Mouse (Mus musculus) R1 (cell line): ENCODE measurements around the gene Pzp.

Source experiments
- DNase-seq: peaks from one replicate; pipeline ENCODE4 v3.0.0-alpha.2; 2018; ENCODE audit warnings: low read depth, low spot score

The Pzp gene

DNA sequence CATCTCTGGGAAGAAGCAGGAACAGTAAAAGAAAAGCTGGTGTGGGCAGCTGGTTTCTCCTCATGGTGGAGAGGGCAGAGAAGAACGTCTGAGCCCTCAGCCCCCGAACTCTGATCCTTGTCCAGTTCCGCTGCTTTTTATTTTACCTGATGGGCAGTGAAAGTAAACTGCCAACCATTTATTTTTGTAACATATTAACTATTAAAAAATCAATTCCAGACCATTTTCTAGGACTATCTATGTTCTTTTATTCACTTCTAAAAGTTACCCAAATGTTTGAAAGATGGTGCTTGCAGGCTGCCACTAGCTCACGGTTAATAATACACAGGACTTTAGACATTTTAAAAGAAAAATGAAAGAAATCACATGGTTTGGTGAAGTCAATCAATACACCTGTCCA is at the start of gene Pzp:
TSS of gene Pzp (minus strand) at position 120 of the 400 bp plus-strand sequence.
- no peak for DNase-seq

DNA sequence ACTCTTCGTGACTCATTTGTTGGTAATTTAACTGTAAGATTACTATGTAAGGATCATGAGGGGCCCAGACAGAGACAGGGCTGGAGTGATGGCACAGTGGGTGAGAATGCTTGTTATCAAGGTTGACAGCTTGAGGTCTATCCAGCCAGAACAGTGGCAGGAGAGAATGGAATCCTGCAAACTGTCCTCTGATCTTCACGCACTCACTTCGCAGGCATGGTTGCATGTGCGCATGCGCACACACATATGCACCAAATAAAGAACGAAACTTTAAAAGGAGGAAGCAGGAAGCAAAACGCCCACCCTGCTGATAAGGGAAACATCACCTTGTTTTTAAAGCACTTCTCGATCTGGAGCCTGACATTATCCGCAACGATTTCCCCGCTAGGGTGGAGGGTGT is 40.1 kb upstream of the Pzp start:
- DNase-seq: no peak

DNA sequence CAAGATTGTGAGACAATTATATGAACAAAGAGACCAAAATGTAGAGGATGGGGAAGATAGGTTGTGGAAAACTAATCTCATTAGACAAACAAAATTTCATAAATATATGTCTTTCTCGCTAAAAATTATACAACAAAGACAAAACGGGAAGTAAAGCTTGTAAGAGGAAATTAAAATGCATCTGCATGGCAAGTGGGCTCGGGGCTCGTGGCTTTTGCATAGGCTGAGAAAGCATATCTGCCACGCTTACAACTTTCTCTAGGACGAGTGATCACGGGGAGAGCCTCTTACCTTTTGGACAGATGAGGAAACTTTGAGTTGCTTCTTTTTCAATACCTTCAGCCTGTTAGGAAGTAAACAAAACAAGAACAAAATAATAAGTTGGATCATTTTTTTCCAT is 27.5 kb upstream of the Pzp start:
- DNase-seq: no peak

DNA sequence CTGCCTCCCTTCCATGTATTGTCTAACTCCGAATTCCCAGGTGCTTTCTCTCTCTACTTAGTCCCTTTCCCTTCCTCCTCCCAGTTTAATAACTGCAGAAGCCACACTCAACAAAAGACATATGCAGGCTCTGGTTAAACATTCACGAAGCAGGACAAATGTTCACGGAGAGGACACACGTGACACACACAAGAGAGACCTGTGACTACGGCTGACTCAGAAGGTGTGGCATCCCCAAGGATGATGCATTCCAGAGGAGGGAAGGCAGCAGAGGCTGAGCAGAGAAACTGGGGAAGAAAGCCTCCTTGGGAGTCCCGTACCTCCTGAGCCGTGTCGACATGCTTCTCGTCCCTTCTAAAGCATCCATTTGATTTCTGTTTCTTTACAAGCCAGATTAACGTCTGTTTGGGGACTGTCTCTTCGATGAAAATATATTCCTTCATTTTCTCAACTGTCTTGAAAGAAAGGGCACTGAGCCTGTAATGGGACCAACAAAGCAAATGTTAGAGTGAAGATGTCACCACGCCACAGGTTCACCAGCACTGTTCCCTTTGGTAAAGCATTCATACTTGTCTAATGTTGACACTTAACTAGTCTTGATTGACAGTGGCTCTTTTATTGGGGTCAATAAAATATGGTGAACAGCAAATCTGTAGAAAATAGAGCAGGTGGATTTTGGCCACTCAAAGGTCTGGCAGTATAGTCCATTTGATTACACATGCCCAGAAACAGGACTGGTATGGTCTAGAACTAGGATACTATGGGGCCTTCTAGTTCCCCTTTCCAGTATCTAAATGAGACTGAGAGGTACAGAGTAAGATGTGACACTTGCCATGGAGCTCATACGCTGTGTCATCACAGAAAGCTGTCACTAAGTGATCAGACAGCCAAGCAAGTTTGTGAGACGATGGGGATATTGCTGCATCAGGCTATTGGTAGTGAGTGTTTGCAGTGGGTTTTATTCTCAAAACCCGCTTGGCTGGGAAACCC is 23.2 kb upstream of the Pzp start:
- peak; percentile 8 for DNase-seq

DNA sequence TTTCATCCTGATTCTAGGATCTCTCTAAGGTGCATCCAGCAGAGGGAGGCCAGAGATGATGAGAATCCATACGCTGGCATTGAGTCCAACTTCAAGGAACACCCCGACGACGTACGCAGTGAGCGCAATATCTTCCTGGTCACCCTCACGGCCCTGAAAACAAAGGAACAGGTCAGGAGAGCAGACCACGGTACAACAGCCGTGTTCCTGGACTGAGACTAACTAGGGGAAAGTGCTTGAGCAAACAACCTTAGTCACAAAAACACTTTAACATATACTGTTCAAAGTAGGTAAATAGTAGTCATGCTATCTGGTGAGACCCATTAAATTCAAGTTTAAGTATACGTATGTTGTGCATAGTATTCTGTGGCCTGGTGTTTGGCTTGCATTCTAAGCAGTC is 22.0 kb upstream of the Pzp start:
- no peak for DNase-seq

DNA sequence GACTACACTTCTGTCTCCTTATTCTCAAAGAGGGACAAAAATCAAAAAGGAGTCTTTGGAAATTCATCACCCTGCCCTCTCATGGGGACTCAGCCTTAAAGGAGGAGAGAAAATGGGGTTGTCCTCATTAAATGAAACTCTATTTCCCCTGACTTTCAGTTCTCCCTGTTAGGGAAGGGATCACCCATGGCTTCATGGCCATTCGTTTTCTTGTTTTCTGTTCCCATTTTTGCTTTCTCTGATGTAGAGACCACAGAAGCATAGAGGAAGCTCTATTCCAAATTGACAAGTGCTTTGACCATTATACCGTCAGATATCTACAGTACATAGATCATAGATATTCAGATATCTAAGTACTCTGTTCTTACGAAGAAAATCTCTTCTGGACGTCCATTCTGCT is 18.9 kb upstream of the Pzp start:
- DNase-seq: no peak

DNA sequence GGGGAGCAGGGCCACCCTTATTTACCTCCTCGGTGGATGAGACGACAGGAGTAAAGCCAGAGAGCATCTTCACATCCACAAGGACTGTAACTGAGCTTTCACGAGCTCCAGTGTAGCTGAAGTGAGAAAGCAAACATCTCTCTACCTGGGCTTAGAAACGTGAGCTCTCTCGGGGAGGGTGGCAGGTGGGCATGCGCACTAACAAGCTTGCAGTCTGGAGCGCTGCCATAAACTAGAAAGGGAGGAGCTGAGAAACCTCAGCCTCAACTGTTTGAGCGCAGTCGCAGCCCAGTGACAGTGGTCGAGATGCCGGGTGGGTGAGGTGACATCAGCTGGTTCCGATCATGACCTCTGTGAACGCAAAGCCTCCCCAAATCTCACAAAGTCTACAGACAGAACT is 16.7 kb upstream of the Pzp start:
- peak; percentile 24 for DNase-seq

DNA sequence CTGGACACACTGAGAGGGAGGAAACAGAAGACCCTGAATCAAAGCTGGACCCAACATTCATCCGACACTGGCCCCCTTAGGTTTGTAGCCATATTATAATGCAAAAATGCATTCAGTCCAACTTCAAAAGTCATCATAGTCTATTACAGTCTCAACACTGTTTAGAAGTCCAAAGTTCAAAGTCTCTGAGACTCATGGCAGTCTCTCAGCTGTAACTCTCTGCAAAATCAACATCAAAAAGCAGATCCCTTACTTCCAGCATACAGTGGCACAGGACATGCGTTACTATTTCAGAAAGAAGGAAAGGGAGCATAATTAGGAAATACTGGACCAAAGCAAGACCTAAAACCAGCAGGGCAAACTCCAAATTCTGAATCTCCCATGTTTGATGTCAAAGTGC is 8.7 kb upstream of the Pzp start:
- no peak for DNase-seq

DNA sequence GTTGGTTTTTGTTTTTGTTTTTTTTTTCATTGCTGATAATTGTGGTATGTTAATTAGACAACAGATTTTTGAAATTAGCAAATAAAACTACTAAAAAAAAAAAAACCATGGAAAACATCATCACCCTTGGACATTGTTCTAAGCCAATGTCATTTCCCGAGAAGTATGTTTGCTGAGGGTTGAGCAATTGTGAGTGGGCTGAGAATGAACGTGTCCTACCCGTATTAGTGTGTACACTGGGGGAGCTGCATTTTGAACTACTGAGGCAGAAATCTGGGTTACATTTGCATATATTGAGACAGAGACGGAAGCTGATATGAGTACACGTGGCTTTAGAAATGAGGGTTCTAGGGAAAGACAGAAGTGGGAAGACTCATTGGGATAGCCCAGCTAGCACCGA is 6.8 kb upstream of the Pzp start:
- DNase-seq: no peak

DNA sequence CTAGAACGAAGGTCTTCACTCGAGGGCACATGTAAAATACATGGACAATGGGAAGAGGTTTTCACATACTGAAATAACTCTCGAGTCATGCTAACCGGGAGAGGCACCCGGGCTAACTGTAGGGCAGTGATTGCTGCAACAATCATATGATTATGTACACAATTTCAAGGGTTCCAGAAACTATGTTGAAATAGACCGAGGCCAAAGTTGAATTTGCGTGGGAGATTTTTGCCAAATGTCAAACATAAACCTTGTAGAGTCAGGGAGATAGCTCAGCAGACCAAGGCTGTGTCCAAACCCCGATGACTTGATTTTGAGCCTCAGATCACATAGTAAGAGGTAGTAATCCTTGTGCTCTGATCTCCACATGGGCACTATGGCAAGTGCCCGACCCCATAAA is 6.2 kb upstream of the Pzp start:
- DNase-seq: no peak

DNA sequence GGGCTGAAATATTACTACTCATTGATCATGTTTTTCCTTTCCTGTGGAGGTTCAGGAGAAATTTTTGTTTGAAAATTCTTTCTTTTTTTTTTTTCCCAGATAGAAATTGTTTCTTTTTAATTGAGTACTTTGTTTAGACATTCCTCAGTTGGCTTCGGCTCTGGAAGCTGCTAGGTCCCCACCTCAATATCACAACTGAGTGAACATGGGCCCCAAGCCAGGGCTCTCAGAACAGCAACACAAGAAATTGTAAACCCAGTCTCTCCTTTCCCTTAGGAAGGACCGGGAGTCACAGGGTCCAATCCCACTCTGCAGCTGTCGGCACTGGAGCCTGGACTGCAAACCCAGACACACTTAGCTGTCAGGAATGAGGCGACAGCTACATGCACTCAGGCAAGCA is 2.0 kb upstream of the Pzp start:
- no peak for DNase-seq

DNA sequence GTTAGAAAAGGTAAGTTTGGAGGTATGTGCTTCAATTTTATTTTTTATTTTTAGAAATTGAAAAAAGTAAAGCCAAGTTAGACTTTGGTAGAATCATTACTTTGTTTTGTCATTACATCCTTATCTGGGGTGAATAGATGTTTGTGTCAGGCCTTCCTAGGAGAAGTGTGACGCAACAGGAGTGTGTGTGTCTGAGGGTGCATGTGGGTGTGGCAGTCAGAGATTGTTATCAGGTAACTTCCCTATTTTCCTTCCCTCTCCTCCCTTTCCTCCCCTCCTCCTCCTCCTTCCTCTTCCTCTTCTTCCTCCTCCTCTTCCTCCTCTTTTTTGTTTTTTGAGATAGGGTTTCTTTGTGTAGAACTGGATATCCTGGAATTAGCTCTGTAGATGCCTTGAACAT is 590 bp upstream of the Pzp start:
- DNase-seq: no peak

DNA sequence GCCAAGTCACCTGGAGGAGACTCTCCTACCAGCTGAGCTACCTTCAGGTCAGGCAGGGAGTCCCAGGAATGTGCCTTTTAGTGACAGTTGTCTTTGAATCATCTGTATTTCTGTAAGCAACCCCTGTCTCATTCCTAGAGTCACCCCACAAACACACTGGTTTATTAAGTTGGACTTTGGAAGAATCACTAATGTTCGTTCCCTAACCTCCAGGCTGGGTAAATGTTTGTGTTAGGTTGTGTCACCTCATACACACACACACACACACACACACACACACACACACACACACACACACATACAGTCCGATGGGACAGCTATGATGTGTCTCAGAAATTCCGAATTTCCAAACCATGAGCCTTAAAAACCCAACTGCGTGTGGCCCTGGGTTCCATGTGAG is 719 bp downstream of the Pzp start:
- DNase-seq: no peak

DNA sequence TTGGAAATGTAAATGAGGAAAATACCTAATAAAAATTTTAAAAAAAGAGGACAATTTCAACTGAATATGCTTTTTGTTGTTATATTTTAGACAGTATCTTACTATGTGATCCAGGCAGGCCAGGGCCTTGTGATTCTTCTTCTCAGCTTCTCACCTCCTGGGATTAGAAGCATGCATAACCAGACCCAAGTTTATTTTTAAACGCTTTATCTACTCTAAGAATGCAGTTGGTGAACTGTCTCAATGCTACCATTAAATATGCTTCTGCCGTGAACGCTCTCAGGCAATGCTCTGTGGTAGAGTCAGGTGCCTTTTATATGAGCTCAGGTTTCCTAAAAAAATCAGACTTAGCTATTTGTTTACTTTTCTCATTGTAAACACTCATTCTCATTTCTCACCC is 3.2 kb downstream of the Pzp start:
- DNase-seq: no peak

DNA sequence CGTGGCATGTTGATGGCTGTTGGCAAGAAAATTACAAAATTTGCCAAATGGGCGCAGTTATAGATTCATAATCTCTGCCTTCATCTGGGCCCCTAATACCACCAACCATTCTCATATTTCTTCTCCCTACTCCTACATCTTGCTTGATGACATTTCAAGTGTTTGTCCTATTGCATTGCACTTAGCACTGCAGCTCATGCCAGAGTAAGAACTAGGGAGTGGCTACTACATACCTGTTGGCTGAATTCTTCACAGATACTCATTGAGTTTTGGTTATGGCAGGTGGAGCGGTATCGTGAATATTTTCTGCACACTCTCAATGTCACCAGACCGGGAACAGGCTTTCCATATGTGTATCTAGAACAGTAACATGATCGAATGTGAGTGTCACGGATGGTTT is 7.4 kb downstream of the Pzp start:
- DNase-seq: no peak

DNA sequence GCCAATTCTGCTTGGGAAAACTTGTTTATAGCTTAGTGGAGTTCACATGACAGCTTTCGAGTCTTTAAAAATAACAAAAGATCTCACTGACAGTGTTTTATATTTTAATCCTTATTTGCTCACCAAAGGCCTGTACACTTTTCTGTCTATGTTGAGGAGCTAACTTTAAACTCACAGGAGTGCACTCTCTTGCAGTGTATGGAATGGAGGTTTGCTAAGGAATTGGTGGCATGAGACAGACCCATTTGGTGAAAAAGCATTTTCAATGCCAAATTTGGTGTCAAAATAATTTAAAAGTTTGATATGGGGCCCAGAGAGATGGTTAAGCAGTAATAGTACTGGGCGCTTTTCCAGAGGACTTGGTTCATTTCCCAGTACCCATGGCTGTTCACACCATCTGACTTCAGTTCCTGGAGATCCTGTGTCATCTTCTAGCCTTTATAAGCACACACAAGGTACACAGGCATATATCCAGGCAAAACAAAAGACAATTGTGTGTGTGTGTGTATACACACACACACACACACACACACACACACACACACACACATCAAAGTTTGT is 20.8 kb downstream of the Pzp start:
- no peak for DNase-seq

DNA sequence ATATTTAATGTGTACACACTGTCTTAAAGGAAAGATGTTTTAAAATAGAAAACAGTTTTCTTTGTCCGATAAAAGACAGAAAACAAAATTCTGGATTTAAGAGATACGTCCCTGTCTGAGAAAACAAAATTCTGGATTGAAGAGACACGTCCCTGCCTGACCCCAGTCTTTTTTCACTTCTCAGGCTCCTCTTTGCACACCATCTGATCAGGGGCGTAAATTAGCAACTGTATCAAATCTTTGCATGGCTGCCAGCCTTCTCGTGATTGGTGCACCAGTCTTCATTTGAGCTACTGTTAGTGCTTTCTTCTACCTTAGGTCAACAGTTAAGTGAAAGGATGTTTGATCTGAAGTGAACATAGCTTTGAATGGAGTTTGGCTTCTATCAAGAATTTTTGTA is 21.8 kb downstream of the Pzp start:
- no peak for DNase-seq

DNA sequence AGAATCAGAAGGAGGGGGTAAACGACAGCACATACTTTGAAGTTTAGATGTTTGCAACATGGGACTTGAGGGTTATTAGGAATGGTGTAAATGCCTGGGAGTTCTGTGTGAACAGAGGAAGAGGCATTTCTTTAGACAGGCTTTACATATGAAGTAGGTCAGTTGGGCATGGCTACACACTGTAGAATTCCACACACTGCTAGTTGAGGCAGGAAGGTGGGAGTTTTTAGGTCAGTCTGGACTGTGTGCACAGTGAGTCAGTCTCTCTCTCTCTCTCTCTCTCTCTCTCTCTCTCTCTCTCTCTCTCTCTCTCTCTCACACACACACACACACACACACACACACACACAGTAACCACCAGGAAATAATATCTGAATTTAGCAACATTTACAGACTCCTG is 31.2 kb downstream of the Pzp start:
- DNase-seq: no peak

DNA sequence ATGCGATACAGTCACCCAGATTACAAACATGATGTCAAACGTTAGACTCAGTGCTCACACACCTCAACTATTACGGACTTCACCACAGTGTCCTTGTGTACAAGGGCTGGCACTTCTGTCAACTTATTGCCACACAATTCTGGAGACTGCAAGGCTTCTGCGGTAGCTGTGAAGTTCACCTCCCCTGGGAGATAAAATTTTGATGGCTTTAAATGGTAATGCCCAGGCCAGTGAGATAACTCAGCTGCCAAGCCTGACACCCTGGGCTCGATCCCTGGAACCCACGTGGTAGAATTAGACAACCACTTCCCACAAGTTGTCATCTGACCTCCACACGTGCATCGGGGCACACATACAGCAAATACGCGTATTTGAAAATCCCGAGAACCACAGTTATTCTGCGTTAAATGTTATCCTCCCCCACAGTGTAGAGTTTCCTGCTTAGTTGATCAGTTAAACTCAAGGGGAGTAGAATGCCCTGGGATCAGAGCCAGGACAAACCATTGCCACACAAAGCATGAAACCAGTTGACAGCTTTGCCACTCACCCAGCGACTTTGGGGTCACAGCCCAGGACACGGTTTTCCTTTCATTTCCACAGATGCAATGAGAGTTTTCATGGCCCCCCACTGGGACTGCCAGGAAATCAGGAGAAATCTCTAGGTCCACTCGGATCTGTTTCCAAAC is 31.7 kb downstream of the Pzp start:
- DNase-seq: no peak

DNA sequence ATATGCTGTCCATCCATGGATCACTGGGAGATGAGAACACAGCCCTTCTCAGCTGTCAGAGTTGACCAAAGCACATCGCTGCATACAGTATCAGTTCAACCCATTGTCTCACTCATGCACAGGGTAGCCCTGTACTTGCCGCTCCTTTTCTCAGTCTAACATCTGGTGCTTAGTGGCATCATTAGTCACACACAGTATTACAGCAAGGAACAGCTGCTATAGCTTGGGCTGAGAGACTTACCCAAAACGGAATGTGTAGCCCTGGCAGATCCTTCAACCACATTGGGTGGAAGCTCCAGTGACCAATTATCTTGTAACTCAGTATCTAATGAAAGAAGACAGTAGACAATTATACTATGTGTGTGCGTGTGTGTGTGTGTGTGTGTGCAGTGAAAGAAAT is 34.6 kb downstream of the Pzp start:
- no peak for DNase-seq

DNA sequence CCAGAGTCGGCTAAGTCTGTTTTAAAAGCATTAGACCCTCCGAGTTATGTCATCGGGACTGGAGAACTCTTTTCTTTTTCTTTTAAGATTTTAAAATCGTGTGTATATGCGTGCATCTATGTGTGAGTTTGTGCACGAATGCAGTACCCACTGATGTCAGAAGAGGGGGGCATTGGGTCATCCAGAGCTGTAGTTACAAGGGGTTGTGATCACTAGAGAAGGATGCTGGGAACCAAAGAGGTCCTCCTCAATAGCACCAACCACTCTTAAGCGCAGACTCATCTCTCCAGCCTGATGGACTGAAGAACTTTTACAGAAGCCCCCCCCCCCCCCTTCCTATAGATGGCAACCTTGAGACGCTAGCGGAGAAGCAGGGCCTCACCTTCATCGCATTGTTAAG is 36.4 kb downstream of the Pzp start:
- peak; percentile 76 for DNase-seq

DNA sequence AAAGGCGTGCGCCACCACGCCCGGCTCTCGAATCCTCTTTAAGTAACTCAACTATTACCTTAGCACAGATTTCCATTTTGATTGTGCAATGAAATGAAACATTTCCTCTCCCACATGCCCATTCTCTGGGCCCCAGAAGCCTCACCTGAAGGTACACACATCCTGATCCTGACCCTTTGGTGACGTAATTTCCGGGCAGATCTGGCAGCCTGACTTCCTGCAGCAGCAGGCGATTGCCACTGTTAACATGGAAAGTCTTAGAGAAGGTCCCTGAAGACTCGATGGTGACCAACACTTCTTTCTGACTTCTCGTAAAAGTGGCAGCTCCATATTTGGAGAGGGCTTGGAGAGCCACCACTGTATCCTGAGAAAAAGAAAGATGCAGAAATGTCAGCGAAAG is 38.8 kb downstream of the Pzp start:
- peak; percentile 68 for DNase-seq
